Mouse (Mus musculus) CH12.LX (cell line): ENCODE measurements at regions not wholly inside any gene's neighbourhood (a gene's known extent, or its start where the extent isn't known, plus 50 kb on each side); places are given as distances from the start of the nearest gene placed in this dataset.

Source experiments
- ELF1 ChIP-seq: IDR thresholded peaks from 2 replicates; pipeline ENCODE4 v1.6.1; 2014; ENCODE audit warnings: low read depth, mild to moderate bottlenecking, inconsistent platforms, low read length, improper control_type of control experiment
- EP300 ChIP-seq: IDR thresholded peaks from 2 replicates; pipeline ENCODE4 v1.6.1; 2011; ENCODE audit warnings: low read length, improper control_type of control experiment
- POLR2A ChIP-seq: IDR thresholded peaks from 2 replicates; pipeline ENCODE4 v1.6.1; 2011; ENCODE audit warnings: low read depth, mild to moderate bottlenecking, improper control_type of control experiment, low read length
- TCF12 ChIP-seq: IDR thresholded peaks from 2 replicates; pipeline ENCODE4 v1.6.1; 2014; ENCODE audit warnings: low read depth, mild to moderate bottlenecking, inconsistent platforms, low read length, improper control_type of control experiment

- TF ChIP-seq EP300, result no peak
- TF ChIP-seq TCF12, result no peak
- no peak for TF ChIP-seq ELF1
- TF ChIP-seq POLR2A, result no peak
Measured at GRCm38 (mm10) chr10:68666094-68666493, 57.4 kb upstream of the Tmem26 start.
